Mouse (Mus musculus): ENCODE results near the gene Rnf5. TPM values are rescaled to one million over a fixed set of nuclear protein-coding genes. Genes with fewer than 3 reads are reported as not detected.

Gene Rnf5
- total RNA-seq, 2 experiments from 2014 or later, result 16.6 to 39.4 TPM

GRCm38 (mm10) chr17:34611050-34611449 is 7.6 kb upstream of the Rnf5 start:
- no peak for ATAC-seq (replicated peaks; ENCODE audit: low FRiP score, poor library complexity, severe bottlenecking)

DNA sequence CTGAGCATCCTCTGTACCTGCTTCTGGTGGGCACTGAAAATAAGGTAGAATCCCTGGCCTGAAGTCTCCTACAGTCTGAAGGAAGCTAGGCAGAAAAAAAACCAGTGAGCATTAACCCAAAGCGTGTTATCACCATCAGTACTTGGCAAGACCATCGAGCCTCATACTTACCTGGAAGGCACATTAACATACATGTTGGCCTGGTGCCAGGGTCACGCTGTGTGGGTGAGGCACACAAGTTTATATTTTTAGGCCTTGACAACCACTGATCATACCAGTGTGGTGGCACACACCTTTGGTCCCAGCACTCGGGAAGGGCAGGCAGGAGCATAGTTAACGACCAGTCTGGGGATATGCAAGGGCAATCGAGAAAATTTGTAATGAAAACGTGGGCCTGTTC is 4.5 kb upstream of the Rnf5 start:
- ATAC-seq (replicated peaks; ENCODE audit: low FRiP score, poor library complexity, severe bottlenecking), result no peak

- no peak for ATAC-seq (replicated peaks; ENCODE audit: low FRiP score, poor library complexity, severe bottlenecking)
Measured at GRCm38 (mm10) chr17:34606186-34607039, 2.9 kb upstream of the Rnf5 start.

GRCm38 (mm10) chr17:34605609-34606008 is 2.1 kb upstream of the Rnf5 start:
- ATAC-seq (replicated peaks; ENCODE audit: low FRiP score, poor library complexity, severe bottlenecking), result peak; percentile 48

GRCm38 (mm10) chr17:34604511-34605237 is 1.2 kb upstream of the Rnf5 start:
- ATAC-seq (replicated peaks; ENCODE audit: low FRiP score, poor library complexity, severe bottlenecking), result peak; percentile 1

- peak; percentile 71 for ATAC-seq (replicated peaks; ENCODE audit: low FRiP score, poor library complexity, severe bottlenecking)
Measured at GRCm38 (mm10) chr17:34604061-34604508, 595 bp upstream of the Rnf5 start, which contains the start of gene Agpat1. TSS of gene Agpat1 (plus strand) at chr17:34604262.

GRCm38 (mm10) chr17:34601796-34602195 is 1.7 kb downstream of the Rnf5 start:
- no peak for ATAC-seq (replicated peaks; ENCODE audit: low FRiP score, poor library complexity, severe bottlenecking)

- no peak for ATAC-seq (replicated peaks; ENCODE audit: low FRiP score, poor library complexity, severe bottlenecking)
Measured at GRCm38 (mm10) chr17:34599891-34600290, 3.6 kb downstream of the Rnf5 start.

DNA sequence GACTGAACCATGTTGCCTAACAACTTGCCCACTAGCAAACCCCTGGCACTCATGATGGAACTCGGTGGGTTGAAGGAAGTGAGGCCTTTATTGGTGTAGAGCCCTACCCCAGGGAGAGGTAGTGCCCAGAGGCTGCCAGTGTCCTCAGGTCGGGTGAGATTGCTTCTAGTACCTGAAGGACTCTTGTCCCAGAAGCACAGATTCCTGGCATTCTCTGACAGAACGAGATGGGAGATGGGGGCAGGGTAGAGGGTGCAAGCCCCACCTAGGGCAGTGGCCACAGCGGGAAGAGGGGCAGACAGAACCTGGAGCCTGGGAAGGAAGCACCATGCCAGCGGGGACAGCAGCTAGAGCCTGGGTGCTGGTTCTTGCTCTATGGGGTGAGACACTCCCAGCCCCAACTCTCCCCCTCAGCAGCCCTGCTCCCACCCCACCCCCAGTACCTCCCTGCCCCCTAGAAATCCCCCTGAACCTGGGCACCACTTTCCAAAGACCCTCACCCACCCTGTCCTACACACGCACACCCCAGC is 5.9 kb downstream of the Rnf5 start, which contains the start of gene Ager:
Ager (plus strand) TSS at position 297 of the 530 bp plus-strand sequence.
- ATAC-seq (replicated peaks; ENCODE audit: low FRiP score, poor library complexity, severe bottlenecking), result no peak

GRCm38 (mm10) chr17:34596098-34596497 is 7.4 kb downstream of the Rnf5 start:
- no peak for ATAC-seq (replicated peaks; ENCODE audit: low FRiP score, poor library complexity, severe bottlenecking)

DNA sequence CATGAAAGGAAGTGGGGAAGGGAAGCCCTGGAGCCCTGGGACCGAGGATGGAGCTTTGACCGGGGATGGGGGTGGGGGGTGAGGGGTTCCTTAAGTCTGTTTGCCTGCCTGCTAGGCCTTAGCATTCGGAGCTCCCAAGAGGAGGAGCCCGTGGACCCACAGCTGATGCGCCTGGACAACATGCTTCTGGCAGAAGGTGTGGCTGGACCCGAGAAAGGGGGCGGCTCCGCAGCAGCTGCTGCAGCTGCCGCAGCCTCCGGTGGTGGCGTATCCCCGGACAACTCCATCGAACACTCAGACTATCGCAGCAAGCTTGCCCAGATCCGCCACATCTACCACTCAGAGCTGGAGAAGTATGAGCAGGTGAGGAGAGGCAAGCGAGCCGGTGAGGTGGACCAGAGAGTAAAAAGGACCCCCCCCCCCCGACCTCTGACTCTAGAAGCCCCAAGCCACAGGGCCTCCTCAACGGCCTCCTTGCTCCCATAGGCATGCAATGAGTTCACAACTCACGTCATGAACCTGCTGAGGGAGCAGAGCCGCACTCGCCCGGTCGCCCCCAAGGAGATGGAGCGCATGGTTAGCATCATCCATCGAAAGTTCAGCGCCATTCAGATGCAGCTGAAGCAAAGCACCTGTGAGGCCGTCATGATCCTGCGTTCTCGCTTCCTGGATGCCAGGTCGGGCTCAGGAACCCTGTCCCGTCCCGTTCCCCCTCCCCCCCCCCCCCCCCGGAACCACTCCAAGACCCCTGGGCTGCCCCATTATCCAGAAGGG is 9.6 kb downstream of the Rnf5 start:
- no peak for ATAC-seq (replicated peaks; ENCODE audit: low FRiP score, poor library complexity, severe bottlenecking)

- 0 out of 2 replicates have a peak, but pooled peaks have one; percentile 7 for ATAC-seq (replicated peaks; ENCODE audit: low FRiP score, poor library complexity, severe bottlenecking)
Measured at GRCm38 (mm10) chr17:34592581-34593549, 10.6 kb downstream of the Rnf5 start.

DNA sequence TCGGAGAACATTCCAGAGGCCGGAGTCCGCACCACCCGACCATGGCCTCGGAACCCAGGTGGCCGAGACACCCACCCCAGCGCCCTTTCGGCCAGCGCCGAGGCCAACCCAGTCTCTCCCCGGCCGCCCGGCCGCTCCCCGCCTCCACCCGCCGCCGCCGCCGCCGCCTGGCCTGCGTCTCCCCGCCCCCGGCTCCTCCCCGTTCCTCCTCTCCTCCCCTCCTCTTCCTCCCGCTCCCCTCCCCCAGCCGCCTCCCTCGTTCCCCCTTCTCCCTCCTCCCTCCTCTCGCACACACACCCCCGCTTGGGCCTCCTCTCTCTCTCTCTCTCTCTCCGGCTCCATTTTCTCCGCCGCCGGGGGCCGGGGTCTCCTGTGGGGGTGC is 11.5 kb downstream of the Rnf5 start:
- peak; percentile 74 for ATAC-seq (replicated peaks; ENCODE audit: low FRiP score, poor library complexity, severe bottlenecking)

- ATAC-seq (replicated peaks; ENCODE audit: low FRiP score, poor library complexity, severe bottlenecking), result no peak
Measured at GRCm38 (mm10) chr17:34591029-34591993, 12.2 kb downstream of the Rnf5 start, which contains the start of gene Pbx2. TSS of gene Pbx2 (plus strand) at chr17:34591266.

DNA sequence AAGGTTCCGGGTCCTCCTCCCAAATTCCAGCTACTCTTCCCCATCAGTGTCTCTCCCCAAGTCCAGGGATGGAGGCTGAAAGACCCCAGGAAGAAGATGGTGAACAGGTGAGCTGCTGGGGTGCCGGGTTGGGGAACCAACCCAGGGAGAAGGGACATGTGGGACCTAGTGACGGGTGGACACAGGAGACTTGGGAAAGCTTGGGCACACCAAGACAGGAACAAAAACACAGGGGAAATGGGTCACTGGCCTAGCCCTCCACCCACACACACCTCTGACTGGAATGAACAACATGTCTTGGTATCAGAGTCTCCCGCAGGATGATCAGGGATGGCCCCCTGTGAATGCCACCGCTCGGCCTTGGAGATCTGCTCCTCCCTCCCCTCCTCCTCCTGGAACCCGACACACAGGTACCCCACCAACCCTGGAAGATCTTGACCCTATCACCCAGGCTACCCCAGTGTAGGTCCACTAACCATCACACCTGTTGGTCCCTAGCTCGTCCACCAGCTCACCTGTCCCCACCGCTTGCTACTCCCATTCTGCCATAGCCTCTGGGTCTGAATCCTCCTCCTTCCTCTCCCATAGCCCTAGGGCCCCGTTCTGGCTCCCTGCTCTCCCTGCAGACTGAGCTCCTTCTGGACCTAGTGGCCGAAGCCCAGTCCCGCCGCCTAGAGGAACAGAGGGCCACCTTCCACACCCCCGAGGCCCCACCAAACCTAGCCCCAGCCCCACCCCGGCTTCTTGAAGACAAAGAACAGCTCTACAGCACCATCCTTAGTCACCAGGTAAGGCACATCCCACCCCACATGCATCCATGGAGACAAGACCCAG is 13.1 kb downstream of the Rnf5 start:
- ATAC-seq (replicated peaks; ENCODE audit: low FRiP score, poor library complexity, severe bottlenecking), result no peak

GRCm38 (mm10) chr17:34589681-34590101 is 13.8 kb downstream of the Rnf5 start, which contains the start of gene Gpsm3:
TSS of gene Gpsm3 (plus strand) at chr17:34589806.
- ATAC-seq (replicated peaks; ENCODE audit: low FRiP score, poor library complexity, severe bottlenecking), result no peak
